23 mouse cellular contexts compared by ENCODE assay signal in genomic region chr10:116853159-116853845, GRCm38 (mm10). TPM values are rescaled to one million over a fixed set of nuclear protein-coding genes. Genes with fewer than 3 reads are reported as not detected.
A peak's percentile ranks its signal among the peaks of the same experiment; 100 is the strongest.
DNase-seq lines count a peak whose midpoint lies in the region; ATAC-seq lines count a peak whose summit lies in the region.
"Had no signal": no experiment of that assay in that cellular context is flagged by ENCODE, and none has a peak within 500 bp of the region (broad histone marks: within the 10 kb centered on the region; RNA-seq: fewer than 3 reads in every experiment).

No protein-coding gene starts in this region.

- no peak overlapping the region for H3K4me2 ChIP-seq in hindbrain, embryonic 13.5 days
- H3K4me2 ChIP-seq in hindbrain, embryonic 11.5 days (replicated peaks; ENCODE audit: low read depth, low read length): no peak overlapping the region
- no peak overlapping the region for H3K4me2 ChIP-seq in midbrain, embryonic 13.5 days (replicated peaks)
- H3K4me2 ChIP-seq: heart, embryonic 13.5 days; intestine, embryonic 15.5 days had no signal

- H3K9me3 ChIP-seq in hindbrain, embryonic 13.5 days: no peaks in the 10 kb centered on the region
- H3K9me3 ChIP-seq in hindbrain, embryonic 11.5 days (ENCODE audit: control insufficient read depth, low read length): no peaks in the 10 kb centered on the region
- H3K9me3 ChIP-seq in midbrain, embryonic 13.5 days: no peaks in the 10 kb centered on the region
- no peaks in the 10 kb centered on the region for H3K9me3 ChIP-seq in midbrain, embryonic 10.5 days (replicated peaks)
- H3K9me3 ChIP-seq: embryonic facial prominence, embryonic 10.5 days; heart, embryonic 13.5 days; intestine, embryonic 15.5 days had no signal

- no peak overlapping the region for H3K9ac ChIP-seq in hindbrain, embryonic 13.5 days
- no peak overlapping the region for H3K9ac ChIP-seq in hindbrain, embryonic 11.5 days (ENCODE audit: low read depth, low read length)
- H3K9ac ChIP-seq in midbrain, embryonic 13.5 days (replicated peaks): no peak overlapping the region
- H3K9ac ChIP-seq: heart, embryonic 13.5 days; intestine, embryonic 15.5 days had no signal

- ATAC-seq in CD4-positive, CD25-positive, alpha-beta regulatory T cell, adult 4 months: no peak
- ATAC-seq in hindbrain, embryonic 13.5 days (ENCODE audit: low FRiP score): 0 out of 2 replicates have a peak, but pooled peaks have one; percentile 57
- no peak for ATAC-seq in hindbrain, embryonic 11.5 days (ENCODE audit: low FRiP score)
- ATAC-seq in midbrain, embryonic 13.5 days: 0 out of 2 replicates have a peak, but pooled peaks have one; percentile 20
- ATAC-seq: activated CD4-positive, CD25-positive, alpha-beta regulatory T cell, adult 4 months; forebrain, embryonic 16.5 days; intestine, embryonic 15.5 days; Patski had no signal

- WGBS in hindbrain, embryonic 13.5 days: 77% methylated on average over 11 of the region's 11 CpGs
- WGBS in hindbrain, embryonic 11.5 days: 88% methylated on average over 11 of the region's 11 CpGs
- WGBS in midbrain, embryonic 13.5 days: 80% methylated on average over 11 of the region's 11 CpGs
- 89% methylated on average over 11 of the region's 11 CpGs for WGBS in midbrain, embryonic 10.5 days

- DNase-seq in CD4-positive, CD25-positive, alpha-beta regulatory T cell, adult 2 months (ENCODE audit: low read depth, low spot score): peak; percentile 35
- no peak for DNase-seq in hindbrain, embryonic 11.5 days (ENCODE audit: low spot score)
- DNase-seq in midbrain, embryonic 10.5 days (ENCODE audit: low spot score): no peak
- peak; percentile 24 for DNase-seq in naive thymus-derived CD4-positive, alpha-beta T cell, adult 2 months (ENCODE audit: low read depth)
- no peak for DNase-seq in adrenal gland, adult 8-10 months
- DNase-seq: adrenal gland, postnatal 25 days; B cell, adult 2 months; cerebellum, adult 2 months; cerebellum, postnatal 10 days; gastrocnemius, postnatal 14 days; heart, postnatal 4 days had no signal

- H3K4me1 ChIP-seq in hindbrain, embryonic 13.5 days (replicated peaks): peaks cover 5% of the 10 kb centered on the region
- H3K4me1 ChIP-seq in hindbrain, embryonic 11.5 days (replicated peaks; ENCODE audit: control insufficient read depth, insufficient read depth, low read length): no peaks in the 10 kb centered on the region
- peaks cover 3% of the 10 kb centered on the region; the same call in 1 of the 2 replicates for H3K4me1 ChIP-seq in midbrain, embryonic 13.5 days (replicated peaks)
- peaks cover 8% of the 10 kb centered on the region for H3K4me1 ChIP-seq in midbrain, embryonic 10.5 days
- H3K4me1 ChIP-seq: heart, embryonic 13.5 days; intestine, embryonic 15.5 days had no signal

- no peak overlapping the region for H3K4me3 ChIP-seq in hindbrain, embryonic 13.5 days
- no peak overlapping the region for H3K4me3 ChIP-seq in hindbrain, embryonic 11.5 days (ENCODE audit: low read depth, low read length)
- no peak overlapping the region for H3K4me3 ChIP-seq in midbrain, embryonic 13.5 days (replicated peaks)
- no peak overlapping the region for H3K4me3 ChIP-seq in midbrain, embryonic 10.5 days
- H3K4me3 ChIP-seq: embryonic facial prominence, embryonic 10.5 days; heart, embryonic 13.5 days; intestine, embryonic 15.5 days had no signal

- H3K27me3 ChIP-seq in hindbrain, embryonic 13.5 days: no peaks in the 10 kb centered on the region
- H3K27me3 ChIP-seq in hindbrain, embryonic 11.5 days (ENCODE audit: control insufficient read depth, insufficient read depth, low read length): no peaks in the 10 kb centered on the region
- H3K27me3 ChIP-seq in midbrain, embryonic 13.5 days: no peaks in the 10 kb centered on the region
- no peaks in the 10 kb centered on the region for H3K27me3 ChIP-seq in midbrain, embryonic 10.5 days (ENCODE audit: low read depth, poor library complexity, severe bottlenecking)
- H3K27me3 ChIP-seq: CH12.LX; intestine, embryonic 15.5 days; Patski had no signal

- H3K27ac ChIP-seq in hindbrain, embryonic 13.5 days: no peak overlapping the region
- H3K27ac ChIP-seq in hindbrain, embryonic 11.5 days (ENCODE audit: low read depth, low read length): no peak overlapping the region
- H3K27ac ChIP-seq in midbrain, embryonic 13.5 days: no peak overlapping the region
- no peak overlapping the region for H3K27ac ChIP-seq in midbrain, embryonic 10.5 days (replicated peaks)
- H3K27ac ChIP-seq: embryonic facial prominence, embryonic 10.5 days; heart, embryonic 13.5 days; intestine, embryonic 15.5 days had no signal

- no peaks in the 10 kb centered on the region for H3K36me3 ChIP-seq in hindbrain, embryonic 13.5 days
- H3K36me3 ChIP-seq in hindbrain, embryonic 11.5 days (ENCODE audit: control insufficient read depth, insufficient read depth, low read length): no peaks in the 10 kb centered on the region
- H3K36me3 ChIP-seq in midbrain, embryonic 13.5 days: no peaks in the 10 kb centered on the region
- H3K36me3 ChIP-seq in midbrain, embryonic 10.5 days: no peaks in the 10 kb centered on the region
- H3K36me3 ChIP-seq: embryonic facial prominence, embryonic 10.5 days; heart, embryonic 13.5 days; intestine, embryonic 15.5 days had no signal

RNA-seq across cellular contexts. Expression of gene Myrfl, which starts 43.4 kb away (rescaled TPM):
- under 1 TPM in 1 of 2 experiments, not detected in 1; 0.09 TPM for polyA plus RNA-seq in CD4-positive, CD25-positive, alpha-beta regulatory T cell, adult 4 months (2017; shearing (Covaris generic))
- polyA plus RNA-seq in hindbrain, embryonic 13.5 days (2015; fragmentation: Nextera tagmentation; extraction: Ambion mirVana): 0.05 and 0.19 TPM in 2 replicates
- polyA plus RNA-seq in hindbrain, embryonic 11.5 days (2014; fragmentation: Nextera tagmentation; extraction: Ambion mirVana): 0.17 and 0.20 TPM in 2 replicates
- polyA plus RNA-seq in midbrain, embryonic 13.5 days (2015; fragmentation: Nextera tagmentation; extraction: Ambion mirVana): 0.12 TPM in 1 of 2 replicates, not detected in the other
- polyA plus RNA-seq in midbrain, embryonic 10.5 days (2016; fragmentation: Nextera tagmentation; extraction: Ambion mirVana): 0.06 and 0.07 TPM in 2 replicates
- under 1 TPM in 3 of 4 experiments, not detected in 1; 0.14 to 0.30 (median 0.25) TPM for total RNA-seq in adrenal gland, adult 8-10 months (2022)
- total RNA-seq: adrenal gland, adult 18-20 months; CH12.LX; granulocyte monocyte progenitor cell, adult 5-6 weeks had no signal
- polyA plus RNA-seq: activated CD4-positive, CD25-positive, alpha-beta regulatory T cell, adult 4 months had no signal

Comparison
In these comparisons a context has a peak if more than half of its experiments do, and no peak if none do; other contexts are left out.
1. ATAC-seq: peak in hindbrain, embryonic 13.5 days (single experiment) and midbrain, embryonic 13.5 days (single experiment); none in CD4-positive, CD25-positive, alpha-beta regulatory T cell, adult 4 months (single experiment) and hindbrain, embryonic 11.5 days (single experiment).
2. DNase-seq: peak in CD4-positive, CD25-positive, alpha-beta regulatory T cell, adult 2 months (single experiment) and naive thymus-derived CD4-positive, alpha-beta T cell, adult 2 months (single experiment); none in hindbrain, embryonic 11.5 days (single experiment), midbrain, embryonic 10.5 days (single experiment) and adrenal gland, adult 8-10 months (single experiment).